ENCODE assay signal across 16 mouse cellular contexts in genomic region chr13:71732903-71733302, GRCm38 (mm10).
"Had no signal": no experiment of that assay in that cellular context is flagged by ENCODE, and none has a peak within 500 bp of the region (broad histone marks: within the 10 kb centered on the region; RNA-seq: fewer than 3 reads in every experiment).

No protein-coding gene starts in this region.

- H3K4me3 ChIP-seq: neural tube, embryonic 12.5 days; neural tube, embryonic 13.5 days; neural tube, embryonic 15.5 days; stomach, embryonic 15.5 days had no signal

- H3K9me3 ChIP-seq: neural tube, embryonic 12.5 days; neural tube, embryonic 13.5 days; neural tube, embryonic 15.5 days; stomach, embryonic 15.5 days had no signal

- H3K27me3 ChIP-seq: neural tube, embryonic 15.5 days; stomach, embryonic 15.5 days had no signal

- H3K27ac ChIP-seq: neural tube, embryonic 12.5 days; neural tube, embryonic 13.5 days; neural tube, embryonic 15.5 days; stomach, embryonic 15.5 days had no signal

- H3K9ac ChIP-seq: neural tube, embryonic 12.5 days; neural tube, embryonic 13.5 days; neural tube, embryonic 15.5 days; stomach, embryonic 15.5 days had no signal

- H3K4me1 ChIP-seq: neural tube, embryonic 12.5 days; stomach, embryonic 15.5 days had no signal

- DNase-seq: retina, postnatal 1 day; right cerebral cortex, adult 18-20 months; right cerebral cortex, postnatal 14 days; right cerebral cortex, postnatal 25 days; right cerebral cortex, postnatal 4 days; spleen, adult 18-20 months; thymus, adult 18-20 months; thymus, adult 2 months; thymus, postnatal 14 days; thymus, postnatal 25 days; thymus, postnatal 36 days; thymus, postnatal 4 days had no signal

- H3K4me2 ChIP-seq: neural tube, embryonic 12.5 days; neural tube, embryonic 13.5 days; neural tube, embryonic 15.5 days; stomach, embryonic 15.5 days had no signal

- H3K36me3 ChIP-seq: neural tube, embryonic 12.5 days; neural tube, embryonic 13.5 days; neural tube, embryonic 15.5 days; stomach, embryonic 15.5 days had no signal
